Mouse (Mus musculus) natural killer cell, adult 2 months (primary cell): ENCODE measurements at regions not wholly inside any gene's neighbourhood (a gene's known extent, or its start where the extent isn't known, plus 50 kb on each side); places are given as distances from the start of the nearest gene placed in this dataset.

ENCODE experiments used
- DNase-seq, 2 experiments: peaks; one replicate each; pipeline ENCODE4 v3.0.0; 2022; ENCODE audit warnings: low spot score in 2 of 2

DNA sequence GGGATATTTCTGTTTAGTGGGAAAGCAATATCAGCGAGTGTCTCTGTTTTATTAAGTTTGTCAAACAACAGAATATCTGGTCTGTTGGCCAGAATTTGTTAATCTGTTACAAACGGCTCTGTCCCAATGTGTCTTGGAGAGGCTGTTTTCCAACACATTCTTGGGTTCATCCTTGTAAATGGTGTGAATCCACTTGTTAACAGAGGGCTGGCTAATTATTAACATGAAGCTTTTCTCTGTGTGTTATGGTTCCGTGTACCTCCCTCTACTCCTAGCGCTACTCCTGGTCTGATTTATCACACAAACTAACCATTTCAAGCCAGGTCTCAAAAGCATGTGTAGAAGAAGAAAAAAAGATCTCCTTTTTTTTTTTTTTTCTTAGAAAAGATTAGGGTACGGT, 60.4 kb downstream of the Pou3f3 start:
- no peak for DNase-seq

- no peak for DNase-seq
Observed at GRCm38 (mm10) chr1:42756497-42756896, 60.9 kb downstream of the Pou3f3 start.

- DNase-seq = no peak
Observed at GRCm38 (mm10) chr1:42763447-42763846, 67.9 kb downstream of the Pou3f3 start.

GRCm38 (mm10) chr1:42764048-42764447, 68.5 kb downstream of the Pou3f3 start:
- DNase-seq = no peak

- no peak for DNase-seq
Observed at GRCm38 (mm10) chr1:42770085-42770484, 74.5 kb downstream of the Pou3f3 start.

DNA sequence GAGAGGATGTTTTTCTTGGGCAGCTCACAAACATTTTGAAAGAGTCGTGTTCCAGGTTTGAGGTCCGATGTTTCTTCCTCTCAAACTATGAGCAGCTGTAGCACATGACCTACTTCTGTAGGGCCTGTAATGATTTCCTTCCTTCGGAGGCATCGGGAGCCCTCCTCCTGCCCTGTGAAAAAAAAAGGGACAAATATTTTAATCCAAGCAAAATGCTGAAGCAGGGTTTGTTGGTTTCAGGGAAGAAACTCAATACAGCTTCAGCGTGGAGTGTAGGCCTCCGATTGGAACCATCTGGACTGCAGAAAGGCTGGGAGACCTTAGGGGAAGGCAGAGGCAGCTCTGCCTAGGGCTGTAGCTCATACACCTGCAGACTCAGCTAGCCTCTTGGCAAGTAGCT, 76.4 kb downstream of the Pou3f3 start:
- no peak for DNase-seq

DNA sequence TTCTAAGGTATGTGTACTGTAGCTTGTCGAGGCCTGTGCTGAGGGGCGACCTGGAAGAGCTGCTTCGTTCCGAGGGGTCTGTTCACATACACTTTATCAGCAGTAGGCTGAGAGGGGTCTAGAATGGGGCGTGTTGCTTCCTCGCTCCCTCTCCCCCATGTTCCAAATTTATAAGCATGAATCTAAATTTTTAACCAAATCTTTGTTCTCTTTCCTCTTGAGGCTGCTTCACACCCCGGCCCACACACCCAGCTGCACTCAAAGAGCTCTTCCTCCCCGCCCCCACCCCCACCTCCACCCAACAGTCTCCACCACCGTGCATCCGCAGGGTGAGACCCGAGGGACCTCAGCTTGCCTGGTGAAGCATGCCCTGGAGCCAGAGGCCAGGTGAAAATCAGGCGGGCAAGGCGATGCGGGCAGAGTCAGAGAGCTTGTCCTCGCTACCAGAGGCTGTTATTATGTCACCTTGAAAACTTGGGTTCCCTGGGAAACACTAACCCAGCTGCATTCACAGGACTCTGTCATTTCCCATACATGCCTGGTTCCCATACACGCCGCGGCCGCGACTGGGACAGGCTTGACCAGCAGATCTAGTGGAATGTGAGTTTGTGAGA, 77.1 kb upstream of the Mrps9 start:
- peak in 1 of 2 experiments; percentile 1 for DNase-seq

GRCm38 (mm10) chr1:42774971-42775892, 75.8 kb upstream of the Mrps9 start:
- DNase-seq = no peak

GRCm38 (mm10) chr1:42775893-42776287, 75.1 kb upstream of the Mrps9 start:
- no peak for DNase-seq

DNA sequence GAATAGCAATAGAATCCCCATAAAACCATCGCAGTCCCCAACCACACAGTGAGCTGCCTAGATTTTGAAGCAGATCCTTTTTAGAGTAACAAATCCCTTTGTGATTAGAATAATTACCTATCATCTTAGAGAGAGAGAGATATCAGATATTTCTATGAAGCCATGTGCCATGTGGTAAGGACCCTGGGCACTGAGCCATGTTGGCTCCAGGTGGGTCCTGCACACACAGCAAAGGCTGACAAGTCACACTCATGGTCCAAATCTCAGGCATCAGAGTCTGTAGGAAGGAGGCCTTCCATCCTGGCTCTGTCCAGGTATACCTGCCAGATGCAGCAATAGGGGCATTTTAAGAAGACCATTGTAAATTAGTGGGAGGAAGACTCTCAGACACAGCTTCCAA, 73.6 kb upstream of the Mrps9 start:
- DNase-seq = no peak

DNA sequence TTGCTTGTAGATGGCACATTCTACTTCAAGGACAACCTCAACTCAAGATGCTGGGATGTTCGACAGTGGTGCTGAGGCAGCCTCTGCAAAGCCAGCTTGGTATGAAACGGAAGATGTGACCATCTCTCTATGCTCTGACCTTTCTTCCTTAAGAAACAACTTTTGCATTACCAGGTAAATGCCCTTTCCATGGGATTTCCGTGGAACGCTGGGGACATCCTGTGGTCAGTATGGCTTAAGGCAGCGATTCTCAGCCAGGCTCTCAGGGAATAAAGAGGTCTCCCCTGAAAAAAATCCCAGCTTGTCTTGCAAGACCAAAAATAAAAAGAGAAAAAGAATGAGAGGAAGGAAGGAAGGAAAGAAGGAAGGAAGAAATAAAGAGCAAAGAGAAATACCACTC, 71.3 kb upstream of the Mrps9 start:
- no peak for DNase-seq

DNA sequence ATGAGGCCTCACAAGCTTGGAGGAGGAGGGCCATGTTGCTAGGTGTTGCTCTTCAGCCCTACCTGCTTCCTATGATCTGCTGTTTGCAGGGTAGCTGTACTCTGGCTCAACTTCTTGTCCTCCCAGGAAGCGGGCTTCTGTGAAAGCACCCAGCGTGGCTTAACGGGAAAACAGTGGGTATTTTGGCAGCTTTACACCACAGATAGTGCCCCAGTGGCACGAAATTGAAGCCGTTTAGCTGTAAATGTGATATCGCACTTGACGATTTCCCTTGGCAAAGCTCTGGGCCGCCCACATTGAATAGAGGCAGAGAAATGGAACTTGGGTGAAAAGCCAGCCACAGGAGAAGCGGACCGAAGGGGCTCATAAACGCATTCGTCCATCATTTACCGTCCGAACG, 70.8 kb upstream of the Mrps9 start:
- DNase-seq = no peak

GRCm38 (mm10) chr1:42781533-42781932, 69.5 kb upstream of the Mrps9 start:
- no peak for DNase-seq

GRCm38 (mm10) chr1:42783072-42783672, 67.9 kb upstream of the Mrps9 start:
- DNase-seq = no peak

- DNase-seq = no peak
Observed at GRCm38 (mm10) chr1:42787240-42787639, 63.8 kb upstream of the Mrps9 start.

- no peak for DNase-seq
Observed at GRCm38 (mm10) chr1:42788413-42788812, 62.6 kb upstream of the Mrps9 start.
